Mouse (Mus musculus) T-helper 2 cell (primary cell): Measurements from ENCODE around the gene Ormdl2.

ENCODE experiments used
- in situ Hi-C: fragments of 300-600 bp; cut with MboI, MseI; formaldehyde crosslinking; loops from one replicate; pipeline ENCODE4 v1.15.1; 2025; ENCODE audit warnings: high pct_unique_total_duplicates

Gene Ormdl2

DNA sequence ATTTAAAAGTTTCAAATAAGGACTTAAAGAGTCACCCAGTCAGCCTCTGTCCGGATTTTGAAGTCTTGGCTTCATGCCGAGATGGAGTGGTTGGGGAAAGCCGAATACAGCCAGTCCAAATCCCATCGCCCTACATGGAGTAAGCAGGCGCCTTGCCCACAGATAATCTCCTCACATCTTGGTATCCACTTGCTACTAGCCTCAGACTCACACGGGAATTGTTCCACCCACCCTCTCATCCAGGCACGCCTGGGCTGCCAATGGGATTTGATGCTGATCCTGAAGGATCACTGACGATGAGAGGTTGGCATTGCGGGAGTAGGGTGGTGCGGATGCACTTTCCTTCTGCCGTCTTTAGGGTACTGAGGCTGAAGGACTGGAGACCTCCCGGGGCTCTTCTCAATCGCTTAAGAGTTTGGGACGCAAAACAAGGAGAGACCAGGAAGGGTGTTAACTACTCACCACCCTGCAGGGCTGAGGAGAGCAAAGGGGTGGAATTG, 17.6 kb downstream of the Ormdl2 start, which contains the start of gene Dnajc14:
Gene Dnajc14, plus strand, starts transcription at position 292 of the 500 bp plus-strand sequence.
- in situ Hi-C loops = no loop called here

DNA sequence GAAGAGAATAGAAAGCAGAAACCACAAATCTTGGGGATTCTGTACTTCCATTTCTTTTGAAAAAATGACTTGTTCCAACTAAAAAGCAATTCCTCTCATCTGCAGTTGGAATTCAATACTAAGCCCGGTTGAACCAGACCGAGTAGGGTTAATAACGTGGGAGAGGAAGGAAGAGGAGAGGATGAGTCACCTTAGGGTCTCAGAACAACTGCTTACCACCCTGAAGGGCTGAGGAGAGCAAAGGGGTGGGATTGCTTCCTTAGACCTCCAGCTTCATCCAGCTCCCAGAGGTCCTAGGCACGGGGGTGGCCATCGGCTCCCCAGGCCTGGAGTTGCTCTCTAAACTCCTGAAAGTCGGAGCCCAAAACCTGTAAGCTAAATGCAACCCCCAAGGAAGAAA, 18.1 kb downstream of the Ormdl2 start:
- in situ Hi-C loops = no loop called here

DNA sequence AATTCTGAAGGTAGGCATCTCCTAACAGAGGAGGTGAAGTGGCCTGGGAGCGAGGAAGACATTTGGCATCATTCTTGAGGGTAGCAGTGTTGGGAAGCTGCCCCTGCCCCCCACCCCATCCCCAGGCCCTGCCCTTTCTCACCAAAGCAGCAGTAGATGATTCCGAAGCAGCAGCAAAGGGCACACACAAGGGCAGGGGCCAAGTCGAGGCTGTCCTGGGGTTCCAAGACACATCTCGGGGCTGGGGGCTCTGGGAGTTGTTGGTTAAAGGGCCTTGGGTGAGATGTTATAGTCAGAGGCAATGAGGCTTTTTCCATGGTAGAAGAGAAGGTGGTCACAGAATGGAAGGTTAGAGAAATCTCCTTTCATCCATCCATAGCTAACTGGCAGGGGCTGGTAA, 18.5 kb downstream of the Ormdl2 start:
- in situ Hi-C loops = no loop called here

DNA sequence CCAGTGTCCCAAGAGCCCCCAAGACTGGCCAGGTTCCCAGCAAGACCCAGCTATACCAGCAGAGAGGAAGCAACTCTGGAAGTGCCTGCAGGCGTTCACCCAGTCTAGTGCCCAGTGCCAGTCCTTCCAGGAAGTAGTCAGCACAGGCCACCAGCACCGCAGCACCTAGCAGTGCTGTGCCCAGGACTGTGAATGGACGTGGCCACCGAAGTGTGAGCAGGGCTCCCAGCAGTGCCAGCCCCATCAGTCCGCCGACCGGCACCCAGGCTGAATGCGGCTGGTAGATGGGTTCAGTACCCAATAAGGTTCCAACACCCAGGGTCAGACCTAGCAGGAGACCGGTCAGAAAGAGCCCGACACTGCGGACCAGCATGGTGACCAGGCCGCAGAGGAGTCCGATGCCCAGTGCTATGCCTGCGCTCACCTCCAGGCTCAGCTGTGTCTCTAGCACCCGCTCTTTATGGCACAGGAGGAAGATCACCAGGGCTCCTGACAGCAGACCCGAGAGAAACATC, 19.4 kb downstream of the Ormdl2 start:
- in situ Hi-C loops = no loop called here

DNA sequence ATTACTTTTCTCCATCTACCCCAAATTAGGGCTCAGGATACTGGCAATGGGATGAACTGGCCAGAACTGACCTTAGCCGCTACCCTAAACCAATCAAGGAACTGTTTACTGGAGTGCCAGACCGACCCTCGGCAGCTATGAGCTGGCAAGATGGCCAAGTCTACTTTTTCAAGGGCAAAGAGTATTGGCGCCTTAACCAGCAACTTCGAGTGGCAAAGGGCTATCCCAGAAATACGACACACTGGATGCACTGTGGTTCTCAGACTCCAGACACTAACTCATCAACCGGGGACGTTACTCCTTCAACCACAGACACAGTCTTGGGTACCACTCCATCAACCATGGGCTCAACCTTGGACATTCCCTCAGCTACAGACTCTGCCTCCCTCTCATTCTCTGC, 22.8 kb downstream of the Ormdl2 start:
- in situ Hi-C loops = loop anchor here (10.0 kb wide), 1 partner anchor 316 kb away; the partner anchor contains the start of gene Olfr769

DNA sequence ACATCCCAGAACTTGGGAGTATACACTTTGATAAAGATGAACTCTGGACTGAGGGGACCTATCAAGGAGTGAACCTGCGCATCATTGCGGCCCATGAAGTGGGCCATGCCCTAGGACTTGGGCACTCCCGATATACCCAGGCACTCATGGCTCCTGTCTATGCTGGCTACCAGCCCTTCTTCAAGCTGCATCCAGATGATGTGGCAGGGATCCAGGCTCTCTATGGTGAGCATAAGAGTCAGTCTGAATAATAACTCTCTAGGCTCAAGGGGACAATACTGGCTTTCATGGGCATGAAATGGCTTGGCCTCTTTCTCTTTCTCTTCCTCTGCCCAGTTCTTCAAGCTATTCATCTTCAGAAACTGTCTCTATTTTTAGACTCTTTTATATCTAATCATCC, 25.9 kb downstream of the Ormdl2 start:
- in situ Hi-C loops = loop anchor here (10.0 kb wide), 1 partner anchor 319 kb away; the partner anchor contains the start of gene Olfr769

DNA sequence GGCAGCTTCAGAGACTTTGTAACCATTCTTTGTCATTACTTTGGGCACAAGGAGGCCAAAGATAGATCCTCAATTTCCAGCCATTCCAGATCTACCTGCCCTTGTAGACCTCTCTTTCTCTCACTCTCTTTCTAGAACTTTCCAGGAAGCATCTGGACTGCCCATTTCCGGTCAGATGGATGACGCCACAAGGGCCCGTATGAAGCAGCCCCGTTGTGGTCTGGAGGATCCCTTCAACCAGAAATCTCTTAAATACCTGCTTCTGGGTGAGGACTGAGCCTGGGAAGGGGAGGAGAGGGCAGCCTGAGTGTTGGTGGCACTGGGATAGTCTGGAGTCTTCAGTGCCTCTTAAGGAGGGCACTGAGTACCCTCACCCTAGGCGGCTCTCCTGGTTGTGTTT, 27.1 kb downstream of the Ormdl2 start:
- in situ Hi-C loops = loop anchor here (10.0 kb wide), 1 partner anchor 320 kb away; the partner anchor contains the start of gene Olfr769

DNA sequence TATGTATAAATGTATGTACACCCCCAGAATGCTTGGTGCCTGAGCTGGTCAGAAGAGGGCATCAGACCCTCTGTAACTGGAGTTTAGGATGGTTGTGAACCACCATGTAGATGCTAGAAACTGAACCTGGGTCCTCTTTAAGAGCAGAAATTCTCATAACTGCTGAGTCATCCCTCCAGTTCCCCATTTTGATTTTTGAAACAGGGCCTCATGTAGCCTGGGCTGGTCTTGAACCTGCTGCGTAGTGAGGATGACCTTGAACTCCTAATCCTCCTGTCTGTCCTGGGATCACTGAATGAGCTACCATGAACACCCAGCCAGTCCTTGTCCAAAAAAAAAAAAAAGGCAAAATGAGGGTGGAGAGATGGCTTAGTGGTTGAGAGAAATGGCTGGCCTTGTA, 28.2 kb downstream of the Ormdl2 start:
- in situ Hi-C loops = loop anchor here (10.0 kb wide), 1 partner anchor 322 kb away; the partner anchor contains the start of gene Olfr769

DNA sequence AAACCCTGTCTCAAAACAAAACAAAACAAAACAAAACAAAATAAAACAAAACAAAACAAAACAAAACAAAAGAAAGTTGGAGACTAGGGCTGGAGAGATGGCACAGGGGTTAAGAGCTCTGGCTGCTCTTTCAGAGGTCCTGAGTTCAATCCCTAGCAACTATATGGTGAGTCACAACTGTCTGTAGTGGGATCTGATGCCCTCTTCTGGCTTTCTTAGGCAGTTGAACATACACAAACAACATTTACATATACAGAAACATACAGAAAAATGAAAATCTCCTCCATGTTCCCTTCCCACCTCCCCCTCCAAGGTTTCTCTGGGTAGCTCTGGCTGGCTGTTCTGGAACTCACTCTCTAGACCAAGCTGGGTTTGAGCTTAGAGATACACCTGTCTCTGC, 29.4 kb downstream of the Ormdl2 start:
- in situ Hi-C loops = loop anchor here (10.0 kb wide), 1 partner anchor 323 kb away; the partner anchor contains the start of gene Olfr769

DNA sequence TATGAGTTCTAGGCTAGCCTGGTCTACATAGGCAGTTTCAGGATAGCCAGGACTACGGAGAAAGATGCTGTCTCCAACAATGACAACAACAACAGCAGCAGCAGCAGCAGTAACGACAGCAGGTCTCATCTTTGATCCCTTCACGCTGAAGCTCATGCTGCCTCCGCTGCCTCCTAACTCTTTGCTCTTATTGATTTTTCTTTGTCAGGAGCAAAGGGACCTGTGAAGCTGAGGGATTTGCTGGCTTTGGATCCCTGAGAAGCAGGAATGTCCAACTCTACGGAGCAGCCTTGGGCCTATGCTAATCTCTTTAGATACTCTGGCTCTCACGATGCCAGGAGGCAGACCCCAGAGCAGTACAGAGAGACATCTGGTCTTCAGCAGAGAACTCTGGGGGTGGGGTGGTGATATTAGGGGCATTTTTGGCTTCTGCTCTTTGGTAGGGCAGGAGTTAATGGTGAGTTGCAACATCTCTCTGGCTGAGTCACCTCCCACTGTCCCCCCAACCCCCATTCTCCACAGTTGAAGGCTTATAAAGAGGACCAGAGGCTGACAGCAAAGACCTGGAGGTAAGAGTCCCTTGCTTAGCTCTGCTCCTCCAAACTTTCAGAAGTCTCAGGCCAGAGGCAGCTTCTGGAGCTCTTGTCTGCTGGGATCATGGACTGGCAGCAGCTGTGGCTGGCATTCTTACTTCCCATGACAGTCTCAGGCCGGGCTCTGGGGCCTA, 30.9 kb downstream of the Ormdl2 start, which contains the start of gene Mmp19:
Gene Mmp19, plus strand, starts transcription at position 513 of the 727 bp plus-strand sequence.
- in situ Hi-C loops = loop anchor here (10.0 kb wide), 1 partner anchor 324 kb away; the partner anchor contains the start of gene Olfr769

DNA sequence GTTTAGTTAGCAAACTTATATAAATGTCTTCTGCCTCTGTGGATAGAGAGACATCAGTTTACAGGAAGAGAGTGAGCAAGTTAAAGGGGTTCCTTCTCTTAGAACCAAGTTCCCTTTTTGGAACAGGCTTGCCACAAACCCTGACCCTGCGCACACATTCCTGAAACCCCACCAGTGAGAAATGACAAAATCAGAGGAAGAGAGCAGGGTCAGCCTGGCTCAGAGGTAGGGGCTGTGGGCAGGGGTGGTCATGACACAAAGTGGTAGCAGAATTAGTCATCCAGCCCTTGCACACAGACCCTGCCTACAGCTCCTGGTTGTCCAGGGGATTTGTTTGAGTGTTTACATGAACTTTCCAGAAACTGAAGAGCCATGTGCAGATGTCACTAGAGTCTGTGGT, 41.2 kb downstream of the Ormdl2 start:
- in situ Hi-C loops = no loop called here

DNA sequence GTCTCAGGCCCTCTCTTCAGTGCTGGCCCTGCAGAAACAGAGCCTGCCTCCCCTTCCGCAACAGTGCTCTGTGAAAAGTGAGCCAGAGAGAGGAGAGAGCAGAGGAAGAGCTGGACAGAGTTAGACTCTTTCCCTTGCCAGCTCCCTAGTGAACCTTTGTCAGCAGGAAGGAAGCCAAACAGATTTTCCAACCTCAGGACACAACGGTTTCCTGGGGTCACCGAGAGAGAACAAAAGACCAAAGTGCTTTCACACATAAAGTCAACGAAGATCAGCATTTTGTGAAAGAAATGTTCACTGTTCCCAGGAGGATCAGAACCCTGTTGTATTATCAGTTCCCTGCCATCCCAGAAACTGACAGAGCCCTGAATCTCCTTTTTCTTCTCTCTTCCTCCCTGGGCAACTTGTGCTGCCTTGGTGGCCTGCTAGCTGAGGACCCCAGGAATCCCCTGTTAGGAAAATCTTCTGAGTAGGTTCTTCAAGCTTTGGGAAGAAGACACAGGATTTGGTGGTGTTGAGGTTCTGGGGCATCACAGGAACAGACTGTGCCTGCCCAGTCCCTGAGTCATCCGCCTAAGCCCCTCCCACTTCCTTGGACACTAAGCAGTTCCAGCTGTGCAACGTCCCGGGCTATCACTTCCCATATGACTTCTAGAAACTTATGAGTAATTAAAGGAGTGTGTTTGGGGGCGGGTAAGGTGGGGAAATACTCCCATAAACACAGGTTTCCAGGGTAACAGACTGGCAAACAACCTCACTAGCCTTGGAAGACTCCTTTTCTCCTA, 42.2 kb downstream of the Ormdl2 start:
- in situ Hi-C loops = no loop called here

DNA sequence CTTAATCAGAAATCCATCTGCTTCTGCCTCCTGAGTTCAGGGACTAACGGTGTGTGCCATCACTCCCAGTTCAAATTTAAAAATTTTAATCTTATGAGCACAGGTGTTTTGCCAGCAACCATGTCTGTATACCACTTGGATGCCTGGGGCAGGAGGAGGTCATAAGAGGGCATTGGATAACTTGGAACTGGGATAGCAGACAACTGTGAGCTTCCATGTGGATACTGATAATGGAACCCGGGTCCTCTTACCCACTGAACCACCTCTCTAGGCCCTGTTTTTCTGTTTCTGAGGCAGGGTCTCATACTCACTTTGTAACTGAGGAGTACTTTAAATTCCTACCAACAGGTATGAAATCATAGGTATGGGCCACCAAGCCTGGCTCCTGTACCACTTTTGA, 43.0 kb downstream of the Ormdl2 start:
- in situ Hi-C loops = no loop called here

DNA sequence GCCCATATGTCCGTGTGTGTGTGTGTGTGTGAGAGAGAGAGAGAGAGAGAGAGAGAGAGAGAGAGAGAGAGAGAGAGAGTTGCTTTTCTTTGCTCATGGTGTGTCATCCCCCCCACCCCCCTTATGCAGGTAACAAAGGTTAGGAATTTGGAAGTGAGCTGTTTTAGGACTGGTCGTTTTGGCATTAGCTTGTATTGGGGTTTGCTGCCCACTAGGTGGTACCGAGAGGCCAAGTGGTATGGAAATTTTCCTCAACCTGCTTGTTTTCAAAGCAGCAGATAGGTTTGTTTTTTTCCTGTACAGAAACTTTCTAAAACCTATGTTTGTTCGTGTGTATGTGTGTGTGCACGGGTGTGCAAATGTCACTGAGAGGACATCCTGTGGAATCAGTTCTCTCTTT, 47.8 kb downstream of the Ormdl2 start:
- in situ Hi-C loops = no loop called here

DNA sequence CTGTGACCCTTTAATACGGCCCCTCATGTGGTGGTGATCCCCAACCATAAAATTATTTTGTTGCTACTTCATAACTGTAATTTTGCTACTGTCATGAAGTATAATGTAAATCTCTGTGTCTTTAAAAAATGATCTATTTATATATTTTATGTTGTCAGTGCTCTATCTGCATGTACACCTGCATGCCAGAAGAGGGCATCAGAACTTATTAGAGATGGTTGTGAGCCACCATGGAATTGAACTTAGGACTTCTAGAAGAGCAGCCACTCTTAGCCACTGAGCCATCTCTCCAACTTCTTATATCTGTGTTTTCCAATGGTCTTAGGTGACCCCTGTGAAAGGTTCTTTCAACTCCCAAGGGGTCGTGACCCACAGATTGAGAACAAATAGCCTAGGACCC, 48.5 kb downstream of the Ormdl2 start:
- in situ Hi-C loops = no loop called here
